Mouse (Mus musculus): ENCODE results near the gene Cmtm4. TPM values are rescaled to one million over a fixed set of nuclear protein-coding genes. Genes with fewer than 3 reads are reported as not detected.

Gene Cmtm4
- 5.6 and 6.4 TPM in 2 replicates for polyA plus RNA-seq (2014; fragmentation: Nextera tagmentation; extraction: Ambion mirVana)

- Histone ChIP-seq H3K36me3 (ENCODE audit: control insufficient read depth, insufficient read depth, low read length) (no peaks in the 10 kb centered on the region; the same call in 1 of the 2 replicates), H3K27ac (ENCODE audit: low read depth, low read length) (peak within 1 kb of the TSS; percentile 71), H3K9ac (ENCODE audit: low read depth, low read length) (peak within 1 kb of the TSS; percentile 95), H3K4me1 (ENCODE audit: control insufficient read depth, insufficient read depth, low read length) (peaks cover 12% of the 10 kb centered on the region; the same call in 1 of the 2 replicates), H3K4me2 (replicated peaks; ENCODE audit: low read depth, low read length) (peak within 1 kb of the TSS; percentile 95), H3K27me3 (ENCODE audit: control insufficient read depth, insufficient read depth, low read length) (no peaks in the 10 kb centered on the region), H3K9me3 (ENCODE audit: control insufficient read depth, low read length) (peaks cover 3% of the 10 kb centered on the region; the same call in 1 of the 2 replicates), H3K4me3 (ENCODE audit: low read length) (peak within 1 kb of the TSS; percentile 86)
- ATAC-seq (ENCODE audit: low FRiP score, low TSS enrichment) = peak; percentile 86
- 2% methylated on average over 21 of the region's 54 CpGs for WGBS
Measured at GRCm38 (mm10) chr8:104395703-104396357, at the start of gene Cmtm4. Gene Cmtm4, minus strand, starts transcription at chr8:104395807.

- WGBS = 63% methylated on average over 6 of the region's 6 CpGs
- peaks cover 9% of the 10 kb centered on the region for H3K4me1 ChIP-seq (ENCODE audit: control insufficient read depth, insufficient read depth, low read length)
- H3K27me3 ChIP-seq (ENCODE audit: control insufficient read depth, insufficient read depth, low read length) = no peaks in the 10 kb centered on the region
- H3K9ac ChIP-seq (ENCODE audit: low read depth, low read length) = no peak overlapping the region
- H3K9me3 ChIP-seq (ENCODE audit: control insufficient read depth, low read length) = no peaks in the 10 kb centered on the region
- no peak overlapping the region for H3K4me3 ChIP-seq (ENCODE audit: low read length)
- no peak for ATAC-seq (ENCODE audit: low FRiP score, low TSS enrichment)
- H3K4me2 ChIP-seq (replicated peaks; ENCODE audit: low read depth, low read length) = no peak overlapping the region
- H3K27ac ChIP-seq (ENCODE audit: low read depth, low read length) = no peak overlapping the region
- H3K36me3 ChIP-seq (ENCODE audit: control insufficient read depth, insufficient read depth, low read length) = peaks cover 5% of the 10 kb centered on the region
Measured at GRCm38 (mm10) chr8:104445248-104445647, 49.6 kb upstream of the Cmtm4 start.

GRCm38 (mm10) chr8:104443125-104443679 is 47.6 kb upstream of the Cmtm4 start:
- 62% methylated on average over 7 of the region's 7 CpGs for WGBS
- Histone ChIP-seq H3K4me1 (ENCODE audit: control insufficient read depth, insufficient read depth, low read length) (peaks cover 9% of the 10 kb centered on the region), H3K4me2 (replicated peaks; ENCODE audit: low read depth, low read length) (peak overlapping the region; percentile 31; the same call in 1 of the 2 replicates), H3K27ac (ENCODE audit: low read depth, low read length) (no peak overlapping the region), H3K27me3 (ENCODE audit: control insufficient read depth, insufficient read depth, low read length) (no peaks in the 10 kb centered on the region), H3K9me3 (ENCODE audit: control insufficient read depth, low read length) (no peaks in the 10 kb centered on the region), H3K36me3 (ENCODE audit: control insufficient read depth, insufficient read depth, low read length) (peaks cover 25% of the 10 kb centered on the region), H3K9ac (ENCODE audit: low read depth, low read length) (peak overlapping the region; percentile 93), H3K4me3 (ENCODE audit: low read length) (peak overlapping the region; percentile 94)
- ATAC-seq (ENCODE audit: low FRiP score, low TSS enrichment) = peak; percentile 21; the same call in 1 of the 2 replicates

- ATAC-seq (ENCODE audit: low FRiP score, low TSS enrichment) = peak; percentile 91
- H3K9me3 ChIP-seq (ENCODE audit: control insufficient read depth, low read length) = no peaks in the 10 kb centered on the region
- peak within 1 kb of the TSS; percentile 85 for H3K4me2 ChIP-seq (replicated peaks; ENCODE audit: low read depth, low read length)
- WGBS = under 1% methylated on average over 75 of the region's 75 CpGs
- H3K36me3 ChIP-seq (ENCODE audit: control insufficient read depth, insufficient read depth, low read length) = peaks cover 30% of the 10 kb centered on the region
- H3K4me3 ChIP-seq (ENCODE audit: low read length) = peak within 1 kb of the TSS; percentile 94
- H3K27me3 ChIP-seq (ENCODE audit: control insufficient read depth, insufficient read depth, low read length) = no peaks in the 10 kb centered on the region
- H3K9ac ChIP-seq (ENCODE audit: low read depth, low read length) = peak within 1 kb of the TSS; percentile 93
- H3K4me1 ChIP-seq (ENCODE audit: control insufficient read depth, insufficient read depth, low read length) = peaks cover 9% of the 10 kb centered on the region
- H3K27ac ChIP-seq (ENCODE audit: low read depth, low read length) = peak within 1 kb of the TSS; percentile 84
Measured at GRCm38 (mm10) chr8:104442299-104443124, 46.9 kb upstream of the Cmtm4 start, which contains the start of gene Dync1li2. Gene Dync1li2, minus strand, starts transcription at chr8:104443047.

GRCm38 (mm10) chr8:104441613-104442012 is 46.0 kb upstream of the Cmtm4 start:
- no peak for ATAC-seq (ENCODE audit: low FRiP score, low TSS enrichment)
- WGBS = 69% methylated on average over 7 of the region's 7 CpGs
- Histone ChIP-seq H3K4me1 (ENCODE audit: control insufficient read depth, insufficient read depth, low read length) (peaks cover 9% of the 10 kb centered on the region), H3K4me3 (ENCODE audit: low read length) (peak overlapping the region; percentile 94), H3K9ac (ENCODE audit: low read depth, low read length) (peak overlapping the region; percentile 93), H3K9me3 (ENCODE audit: control insufficient read depth, low read length) (no peaks in the 10 kb centered on the region), H3K27me3 (ENCODE audit: control insufficient read depth, insufficient read depth, low read length) (no peaks in the 10 kb centered on the region), H3K27ac (ENCODE audit: low read depth, low read length) (no peak overlapping the region), H3K4me2 (replicated peaks; ENCODE audit: low read depth, low read length) (peak overlapping the region; percentile 85), H3K36me3 (ENCODE audit: control insufficient read depth, insufficient read depth, low read length) (peaks cover 39% of the 10 kb centered on the region)

- H3K4me2 ChIP-seq (replicated peaks; ENCODE audit: low read depth, low read length) = no peak overlapping the region
- no peaks in the 10 kb centered on the region for H3K9me3 ChIP-seq (ENCODE audit: control insufficient read depth, low read length)
- ATAC-seq (ENCODE audit: low FRiP score, low TSS enrichment) = no peak
- 93% methylated on average over 8 of the region's 8 CpGs for WGBS
- peaks cover 60% of the 10 kb centered on the region for H3K36me3 ChIP-seq (ENCODE audit: control insufficient read depth, insufficient read depth, low read length)
- H3K27me3 ChIP-seq (ENCODE audit: control insufficient read depth, insufficient read depth, low read length) = no peaks in the 10 kb centered on the region
- H3K4me1 ChIP-seq (ENCODE audit: control insufficient read depth, insufficient read depth, low read length) = peaks cover 9% of the 10 kb centered on the region
- H3K27ac ChIP-seq (ENCODE audit: low read depth, low read length) = no peak overlapping the region
- H3K4me3 ChIP-seq (ENCODE audit: low read length) = no peak overlapping the region
- H3K9ac ChIP-seq (ENCODE audit: low read depth, low read length) = no peak overlapping the region
Measured at GRCm38 (mm10) chr8:104439461-104439860, 43.9 kb upstream of the Cmtm4 start.

- Histone ChIP-seq H3K4me1 (ENCODE audit: control insufficient read depth, insufficient read depth, low read length) (peaks cover 9% of the 10 kb centered on the region), H3K4me2 (replicated peaks; ENCODE audit: low read depth, low read length) (no peak overlapping the region), H3K9me3 (ENCODE audit: control insufficient read depth, low read length) (no peaks in the 10 kb centered on the region), H3K27me3 (ENCODE audit: control insufficient read depth, insufficient read depth, low read length) (no peaks in the 10 kb centered on the region), H3K27ac (ENCODE audit: low read depth, low read length) (no peak overlapping the region), H3K9ac (ENCODE audit: low read depth, low read length) (no peak overlapping the region), H3K36me3 (ENCODE audit: control insufficient read depth, insufficient read depth, low read length) (peaks cover 78% of the 10 kb centered on the region), H3K4me3 (ENCODE audit: low read length) (no peak overlapping the region)
- no peak for ATAC-seq (ENCODE audit: low FRiP score, low TSS enrichment)
- WGBS = 94% methylated on average over 13 of the region's 13 CpGs
Measured at GRCm38 (mm10) chr8:104437494-104438135, 42.0 kb upstream of the Cmtm4 start.

GRCm38 (mm10) chr8:104436591-104436990 is 41.0 kb upstream of the Cmtm4 start:
- no peak for ATAC-seq (ENCODE audit: low FRiP score, low TSS enrichment)
- WGBS = 94% methylated on average over 4 of the region's 4 CpGs
- Histone ChIP-seq H3K4me2 (replicated peaks; ENCODE audit: low read depth, low read length) (no peak overlapping the region), H3K9ac (ENCODE audit: low read depth, low read length) (no peak overlapping the region), H3K27me3 (ENCODE audit: control insufficient read depth, insufficient read depth, low read length) (no peaks in the 10 kb centered on the region), H3K4me3 (ENCODE audit: low read length) (no peak overlapping the region), H3K27ac (ENCODE audit: low read depth, low read length) (peak overlapping the region; percentile 24; the same call in 1 of the 2 replicates), H3K36me3 (ENCODE audit: control insufficient read depth, insufficient read depth, low read length) (peaks cover 87% of the 10 kb centered on the region), H3K4me1 (ENCODE audit: control insufficient read depth, insufficient read depth, low read length) (peaks cover 5% of the 10 kb centered on the region), H3K9me3 (ENCODE audit: control insufficient read depth, low read length) (no peaks in the 10 kb centered on the region; the same call in 1 of the 2 replicates)
